Mouse (Mus musculus) G1E (cell line): ENCODE results near the gene Ovca2.

Source experiments
- CTCF ChIP-seq: IDR thresholded peaks from 2 replicates; pipeline ENCODE4 v1.5.1; 2012; ENCODE audit warnings: low read depth, low read length, inconsistent platforms, mixed read lengths
- POLR2AphosphoS5 ChIP-seq: IDR thresholded peaks from 2 replicates; pipeline ENCODE4 v1.6.1; 2012; ENCODE audit warnings: low read depth, low read length, inconsistent platforms; ENCODE audit not compliant: insufficient replicate concordance

- TF ChIP-seq CTCF = no peak
- TF ChIP-seq POLR2AphosphoS5 = no peak
Measured at GRCm38 (mm10) chr11:75206347-75206746, 27.7 kb upstream of the Ovca2 start.
